Mouse (Mus musculus) lung, embryonic 16.5 days (tissue): Measurements from ENCODE around the gene Ankrd2. TPM values are rescaled to one million over a fixed set of nuclear protein-coding genes. Genes with fewer than 3 reads are reported as not detected.

Source experiments
- ATAC-seq: fragments of 200-750 bp; cut with Nextera tagmentation; 2 replicates; pipeline ENCODE4 v1.8.0; 2017; ENCODE audit warnings: low read depth, mild to moderate bottlenecking, moderate library complexity
- H3K27ac ChIP-seq: fragments of 300-500 bp; sonication (generic); 2 replicates; pipeline ENCODE4 v1.5.1; 2014; ENCODE audit warnings: mild to moderate bottlenecking, control low read depth, low read length
- H3K27me3 ChIP-seq: fragments of 300-500 bp; sonication (generic); 2 replicates; pipeline ENCODE4 v1.6.1; 2014; ENCODE audit warnings: low read depth, low read length, mixed read lengths; ENCODE audit not compliant: control insufficient read depth, insufficient read depth
- H3K36me3 ChIP-seq: fragments of 300-500 bp; sonication (generic); 2 replicates; pipeline ENCODE4 v1.6.1; 2014; ENCODE audit warnings: low read length; ENCODE audit not compliant: control insufficient read depth, insufficient read depth
- H3K4me1 ChIP-seq: fragments of 300-500 bp; sonication (generic); replicated peaks from 2 replicates; pipeline ENCODE4 v1.6.1; 2014; ENCODE audit warnings: low read length, mixed read lengths; ENCODE audit not compliant: control insufficient read depth, insufficient read depth
- H3K4me2 ChIP-seq: fragments of 300-500 bp; sonication (generic); 2 replicates; pipeline ENCODE4 v1.6.1; 2014; ENCODE audit warnings: low read depth, low read length, control low read depth
- H3K4me3 ChIP-seq: fragments of 300-500 bp; sonication (generic); 2 replicates; pipeline ENCODE4 v1.5.1; 2014; ENCODE audit warnings: mild to moderate bottlenecking, low read length, control low read depth
- H3K9ac ChIP-seq: fragments of 300-500 bp; sonication (generic); 2 replicates; pipeline ENCODE4 v1.6.1; 2014; ENCODE audit warnings: low read length, control low read depth
- H3K9me3 ChIP-seq: fragments of 300-500 bp; sonication (generic); 2 replicates; pipeline ENCODE4 v1.6.1; 2016; ENCODE audit warnings: low read length; ENCODE audit not compliant: control insufficient read depth
- WGBS: fragments of 180-500 bp; shearing (Covaris S2); extraction: QIAGEN DNeasy Blood & Tissue Kit; methylation state at CpG from one replicate; pipeline ENCODE4 v1.1.7; 2014; 5-methylcytosine and 5-hydroxymethylcytosine counted together
- polyA plus RNA-seq: library from polyadenylated mRNA; unstranded; fragments of >200 nt; fragmentation: Nextera tagmentation; extraction: Ambion mirVana; gene quantifications from 2 replicates; pipeline ENCODE4 v1.2.1, GENCODE M21; 2015

Gene Ankrd2
- polyA plus RNA-seq, 1 experiment from 2014 or later: 0.28 TPM

DNA sequence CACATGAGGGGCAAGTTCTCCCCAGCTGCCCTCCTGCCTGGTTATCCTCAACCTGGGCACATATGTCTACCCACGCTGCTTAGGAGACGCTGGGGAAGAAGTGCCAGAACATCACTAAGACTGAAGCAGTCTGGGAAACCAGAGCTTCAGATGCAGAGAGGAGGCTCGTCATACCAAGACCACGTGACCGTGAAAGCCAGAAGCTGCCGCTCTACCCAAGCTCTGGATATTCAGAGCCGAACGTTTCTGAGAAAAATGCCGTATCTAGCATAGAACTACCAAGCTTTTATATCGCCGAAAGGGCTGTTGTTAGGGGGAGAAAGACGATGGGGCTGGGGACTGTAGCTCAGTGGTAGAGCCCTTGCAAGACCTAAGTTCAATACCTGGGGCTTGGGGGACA is 2.5 kb downstream of the Ankrd2 start:
- no peak overlapping the region for H3K27ac ChIP-seq
- H3K9me3 ChIP-seq: no peaks in the 10 kb centered on the region
- no peak for ATAC-seq
- H3K27me3 ChIP-seq: no peaks in the 10 kb centered on the region; the same call in 1 of the 2 replicates
- no peak overlapping the region for H3K4me3 ChIP-seq
- no peak overlapping the region for H3K4me2 ChIP-seq
- no peak overlapping the region for H3K9ac ChIP-seq
- no peaks in the 10 kb centered on the region for H3K36me3 ChIP-seq
- H3K4me1 ChIP-seq: peaks cover 9% of the 10 kb centered on the region; the same call in 1 of the 2 replicates
- 88% methylated on average over 12 of the region's 12 CpGs for WGBS

DNA sequence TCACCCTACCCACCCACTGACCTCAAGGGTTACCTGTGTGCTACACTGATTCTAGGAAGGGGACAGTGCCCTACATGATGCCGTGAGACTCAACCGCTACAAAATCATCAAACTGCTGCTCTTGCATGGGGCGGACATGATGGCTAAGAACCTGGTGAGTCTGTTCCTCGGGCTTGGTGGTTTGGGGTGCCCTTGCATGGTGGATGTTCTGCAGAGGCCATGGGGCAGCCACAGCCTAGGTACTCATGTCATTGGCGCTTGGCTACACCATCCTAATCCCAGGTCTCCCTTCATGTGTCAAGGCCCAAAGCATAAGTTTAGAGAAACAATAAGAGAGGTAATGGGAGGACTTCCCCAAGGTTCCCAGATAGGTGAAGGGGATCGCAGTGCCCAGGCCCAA is 8.2 kb downstream of the Ankrd2 start:
- no peak for ATAC-seq
- no peak overlapping the region for H3K4me2 ChIP-seq
- no peaks in the 10 kb centered on the region for H3K36me3 ChIP-seq
- no peak overlapping the region for H3K4me3 ChIP-seq
- H3K4me1 ChIP-seq: peaks cover 5% of the 10 kb centered on the region
- H3K27ac ChIP-seq: no peak overlapping the region
- H3K9ac ChIP-seq: no peak overlapping the region
- no peaks in the 10 kb centered on the region; the same call in 1 of the 2 replicates for H3K27me3 ChIP-seq
- H3K9me3 ChIP-seq: no peaks in the 10 kb centered on the region
- WGBS: 92% methylated on average over 6 of the region's 6 CpGs

DNA sequence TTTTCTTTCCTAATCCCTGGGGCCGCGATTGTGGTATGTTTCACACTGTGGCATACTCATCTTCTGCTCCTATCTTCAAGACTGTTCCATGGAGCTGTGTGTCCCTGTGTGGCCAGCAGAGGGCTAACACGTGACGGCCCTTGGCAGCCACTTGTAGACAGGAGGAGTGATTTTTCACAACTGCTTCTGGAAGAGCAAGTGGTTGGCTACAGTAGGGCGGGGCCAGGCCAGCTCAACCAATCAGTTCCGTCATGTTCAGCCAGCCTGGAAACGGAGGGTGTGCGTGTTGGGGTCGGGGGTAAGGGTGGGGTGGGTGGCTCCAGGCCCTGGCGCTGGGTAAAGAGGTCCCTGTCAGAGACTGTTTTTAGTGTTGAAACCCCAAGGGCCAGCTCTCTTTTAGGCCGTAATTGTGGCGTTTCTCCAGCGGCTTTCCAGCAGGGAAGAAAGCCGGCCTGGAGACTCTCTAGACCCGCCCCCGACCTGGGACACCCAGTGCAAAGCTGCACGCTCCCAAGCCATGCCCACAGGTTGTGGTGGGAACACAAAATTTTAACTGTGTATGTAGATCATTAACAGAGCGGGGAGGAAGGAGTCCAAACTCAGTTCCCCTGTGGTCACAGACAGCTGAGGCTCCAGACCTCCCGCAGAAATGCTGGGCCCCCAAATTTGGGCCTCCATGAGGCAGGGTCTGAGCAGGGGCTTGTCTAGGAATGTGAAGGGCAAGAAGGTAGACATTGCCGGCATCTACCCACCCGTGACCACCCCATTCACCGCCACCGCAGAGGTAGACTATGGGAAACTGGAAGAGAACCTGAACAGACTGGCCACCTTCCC is 9.7 kb downstream of the Ankrd2 start, which contains the start of gene Hoga1:
Hoga1 (plus strand) TSS at position 342 of the 834 bp plus-strand sequence.
- peak; percentile 96 for ATAC-seq
- 19% methylated on average over 23 of the region's 23 CpGs for WGBS
- H3K4me3 ChIP-seq: peak within 1 kb of the TSS; percentile 50
- peaks cover 5% of the 10 kb centered on the region for H3K4me1 ChIP-seq
- H3K4me2 ChIP-seq: peak within 1 kb of the TSS; percentile 66
- no peaks in the 10 kb centered on the region for H3K27me3 ChIP-seq
- H3K36me3 ChIP-seq: no peaks in the 10 kb centered on the region
- no peaks in the 10 kb centered on the region for H3K9me3 ChIP-seq
- H3K9ac ChIP-seq: peak within 1 kb of the TSS; percentile 62
- no peak within 1 kb of the TSS for H3K27ac ChIP-seq

DNA sequence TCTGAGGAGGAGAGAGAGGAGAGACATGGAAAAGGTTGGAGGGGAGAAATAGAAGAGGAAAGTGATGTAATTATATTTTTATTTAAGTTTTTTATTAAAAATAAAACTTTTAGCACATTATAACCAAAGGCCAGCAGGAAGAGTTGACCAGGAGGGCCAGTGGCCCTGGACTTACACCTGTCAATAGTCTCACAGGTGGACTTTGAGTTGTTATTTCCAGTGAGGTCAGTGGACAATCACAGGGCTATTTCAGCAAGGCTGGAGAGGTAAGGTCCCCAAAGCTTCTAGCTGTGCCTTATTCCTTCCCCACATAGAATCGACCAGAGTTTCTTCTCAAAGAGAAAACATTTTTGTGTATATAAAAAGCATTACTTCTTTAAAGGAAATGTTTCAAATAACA is 14.5 kb downstream of the Ankrd2 start:
- Histone ChIP-seq H3K9me3 (no peaks in the 10 kb centered on the region), H3K4me3 (no peak overlapping the region), H3K4me1 (peaks cover 5% of the 10 kb centered on the region), H3K36me3 (no peaks in the 10 kb centered on the region), H3K9ac (no peak overlapping the region), H3K27me3 (no peaks in the 10 kb centered on the region), H3K4me2 (no peak overlapping the region), H3K27ac (no peak overlapping the region)
- WGBS: 77% methylated on average over 1 of the region's 1 CpGs
- no peak for ATAC-seq

DNA sequence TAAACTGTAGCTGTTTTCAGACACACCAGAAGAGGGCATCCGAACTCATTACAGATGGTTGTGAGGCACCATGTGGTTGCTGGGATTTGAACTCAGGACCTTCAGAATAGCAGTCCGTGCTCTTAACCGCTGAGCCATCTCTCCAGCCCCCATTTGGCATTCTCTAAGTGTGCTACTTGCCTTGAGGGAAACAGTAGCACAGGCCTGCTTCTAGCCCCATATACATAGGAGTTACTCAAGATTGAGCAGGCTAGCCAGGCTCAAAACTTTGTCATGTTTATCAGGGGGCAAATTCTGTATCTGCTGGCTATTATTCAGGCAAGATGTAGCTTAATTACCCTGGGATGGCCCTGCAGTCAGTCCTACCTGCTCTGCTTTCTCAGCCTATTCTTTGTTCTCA is 15.6 kb downstream of the Ankrd2 start:
- no peak overlapping the region for H3K4me2 ChIP-seq
- no peak overlapping the region for H3K27ac ChIP-seq
- no peak overlapping the region for H3K4me3 ChIP-seq
- no peak overlapping the region for H3K9ac ChIP-seq
- WGBS: 82% methylated on average over 3 of the region's 3 CpGs
- H3K9me3 ChIP-seq: no peaks in the 10 kb centered on the region
- H3K4me1 ChIP-seq: no peaks in the 10 kb centered on the region
- H3K36me3 ChIP-seq: no peaks in the 10 kb centered on the region
- no peaks in the 10 kb centered on the region for H3K27me3 ChIP-seq
- ATAC-seq: no peak

DNA sequence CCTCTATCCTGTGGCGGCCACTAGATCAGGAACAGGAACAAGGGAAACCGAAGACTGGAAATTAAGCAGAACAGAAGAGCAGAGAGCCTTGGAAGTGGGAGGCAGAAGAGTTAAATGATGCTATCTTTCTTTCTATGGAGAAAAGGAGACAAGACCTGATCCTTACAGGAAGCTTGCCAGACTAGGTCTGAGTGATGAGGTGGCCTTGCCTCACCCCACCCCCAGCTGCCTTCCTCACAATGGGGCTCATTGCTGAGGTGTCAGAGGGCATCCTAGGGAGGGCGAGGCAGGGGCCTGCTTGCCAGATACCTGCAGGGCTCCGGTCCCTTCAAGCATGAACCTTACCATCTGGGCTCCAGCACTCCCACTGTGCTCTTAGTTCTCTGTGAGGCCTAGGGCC is 16.1 kb downstream of the Ankrd2 start, which contains the start of gene 4933411K16Rik:
4933411K16Rik (plus strand) TSS at position 301 of the 400 bp plus-strand sequence.
- no peak within 1 kb of the TSS for H3K27ac ChIP-seq
- no peaks in the 10 kb centered on the region for H3K9me3 ChIP-seq
- ATAC-seq: no peak
- no peak within 1 kb of the TSS for H3K4me3 ChIP-seq
- no peaks in the 10 kb centered on the region for H3K36me3 ChIP-seq
- 77% methylated on average over 4 of the region's 4 CpGs for WGBS
- H3K27me3 ChIP-seq: no peaks in the 10 kb centered on the region
- no peaks in the 10 kb centered on the region for H3K4me1 ChIP-seq
- H3K9ac ChIP-seq: no peak within 1 kb of the TSS
- H3K4me2 ChIP-seq: no peak within 1 kb of the TSS

DNA sequence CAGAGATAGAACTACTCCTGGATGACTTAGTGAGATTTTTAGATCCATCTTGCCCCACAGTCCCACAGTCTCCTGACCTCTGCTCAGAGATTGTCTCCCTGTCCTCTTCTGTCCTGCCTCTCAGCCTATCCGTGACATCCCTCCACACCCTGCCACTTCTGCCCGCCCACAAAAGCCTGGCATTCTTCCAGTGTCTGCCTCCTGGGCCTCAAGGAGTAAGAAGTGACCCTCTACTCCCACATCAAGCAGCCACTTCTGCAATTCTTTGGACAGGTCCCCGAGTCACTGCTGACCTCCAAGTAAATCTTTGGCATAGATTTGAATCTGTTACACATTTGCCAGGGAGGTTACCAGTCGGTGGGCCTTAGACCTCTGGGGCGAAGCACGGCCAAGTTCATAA is 18.5 kb downstream of the Ankrd2 start:
- Histone ChIP-seq H3K36me3 (no peaks in the 10 kb centered on the region), H3K4me3 (no peak overlapping the region), H3K4me2 (no peak overlapping the region), H3K9me3 (no peaks in the 10 kb centered on the region), H3K27me3 (no peaks in the 10 kb centered on the region), H3K4me1 (no peaks in the 10 kb centered on the region), H3K9ac (no peak overlapping the region), H3K27ac (no peak overlapping the region)
- ATAC-seq: peak; percentile 51; the same call in 1 of the 2 replicates
- WGBS: 48% methylated on average over 6 of the region's 6 CpGs

DNA sequence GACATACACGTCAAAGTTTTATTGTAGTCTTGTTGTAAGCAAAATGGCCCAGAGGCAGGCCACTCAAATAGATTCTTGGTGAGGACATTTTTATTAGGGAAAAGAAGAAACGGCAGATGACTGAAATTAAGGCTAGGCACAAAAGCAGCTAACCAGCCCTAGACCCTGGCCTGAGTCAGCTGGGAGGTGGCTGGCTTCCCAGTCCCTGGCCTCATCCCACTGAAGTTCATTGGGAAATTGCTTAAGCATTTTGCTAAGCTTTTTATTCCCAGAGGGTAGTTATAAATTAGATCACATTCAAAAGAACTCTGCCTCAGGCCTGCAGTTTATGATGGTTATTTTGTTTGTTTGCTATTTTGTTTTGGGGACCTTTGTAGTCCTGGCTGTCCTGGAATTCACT is 20.1 kb downstream of the Ankrd2 start:
- no peak overlapping the region for H3K27ac ChIP-seq
- H3K4me2 ChIP-seq: no peak overlapping the region
- H3K4me1 ChIP-seq: no peaks in the 10 kb centered on the region
- no peak for ATAC-seq
- 75% methylated on average over 2 of the region's 2 CpGs for WGBS
- no peaks in the 10 kb centered on the region for H3K36me3 ChIP-seq
- H3K9ac ChIP-seq: no peak overlapping the region
- no peak overlapping the region for H3K4me3 ChIP-seq
- no peaks in the 10 kb centered on the region for H3K27me3 ChIP-seq
- no peaks in the 10 kb centered on the region for H3K9me3 ChIP-seq

DNA sequence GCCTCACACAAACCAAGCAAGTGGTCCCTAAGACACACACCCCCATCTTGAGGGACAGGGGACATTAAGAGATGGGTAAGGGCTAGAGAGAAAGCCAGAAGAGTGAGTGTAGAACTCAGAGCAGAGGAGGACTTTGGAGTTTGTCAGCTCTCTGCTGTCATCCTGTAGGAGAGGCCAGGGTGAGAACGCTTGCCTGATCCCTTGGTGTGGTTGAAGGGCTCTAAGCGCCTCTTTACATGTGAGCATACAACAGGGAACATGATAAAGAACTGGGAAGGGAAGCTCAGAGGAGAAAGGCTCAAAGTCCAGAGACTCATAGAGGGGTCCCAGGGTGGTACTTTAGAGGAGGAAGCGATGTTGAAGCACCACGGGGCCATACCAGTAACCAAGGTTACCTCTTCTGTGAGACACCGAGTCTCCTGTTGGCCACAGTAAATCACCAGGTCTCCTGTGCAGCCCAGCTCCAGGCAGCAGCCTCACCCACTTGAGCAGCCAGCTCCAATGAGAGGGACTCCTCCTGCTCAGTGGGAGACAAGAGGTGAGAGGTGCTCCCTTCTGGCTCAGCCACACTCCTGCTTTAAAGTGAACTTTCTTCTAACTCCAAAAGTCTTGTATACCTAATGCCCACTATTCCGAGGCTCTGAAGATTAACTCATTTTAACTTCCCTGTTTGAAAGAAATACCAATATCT is 21.1 kb downstream of the Ankrd2 start:
- Histone ChIP-seq H3K9me3 (no peaks in the 10 kb centered on the region), H3K27ac (no peak overlapping the region), H3K4me3 (no peak overlapping the region), H3K4me1 (no peaks in the 10 kb centered on the region), H3K36me3 (no peaks in the 10 kb centered on the region), H3K4me2 (no peak overlapping the region), H3K9ac (no peak overlapping the region), H3K27me3 (no peaks in the 10 kb centered on the region)
- ATAC-seq: no peak
- WGBS: 64% methylated on average over 6 of the region's 6 CpGs
